Mouse (Mus musculus): Measurements from ENCODE around the gene Ptprt.

DNA sequence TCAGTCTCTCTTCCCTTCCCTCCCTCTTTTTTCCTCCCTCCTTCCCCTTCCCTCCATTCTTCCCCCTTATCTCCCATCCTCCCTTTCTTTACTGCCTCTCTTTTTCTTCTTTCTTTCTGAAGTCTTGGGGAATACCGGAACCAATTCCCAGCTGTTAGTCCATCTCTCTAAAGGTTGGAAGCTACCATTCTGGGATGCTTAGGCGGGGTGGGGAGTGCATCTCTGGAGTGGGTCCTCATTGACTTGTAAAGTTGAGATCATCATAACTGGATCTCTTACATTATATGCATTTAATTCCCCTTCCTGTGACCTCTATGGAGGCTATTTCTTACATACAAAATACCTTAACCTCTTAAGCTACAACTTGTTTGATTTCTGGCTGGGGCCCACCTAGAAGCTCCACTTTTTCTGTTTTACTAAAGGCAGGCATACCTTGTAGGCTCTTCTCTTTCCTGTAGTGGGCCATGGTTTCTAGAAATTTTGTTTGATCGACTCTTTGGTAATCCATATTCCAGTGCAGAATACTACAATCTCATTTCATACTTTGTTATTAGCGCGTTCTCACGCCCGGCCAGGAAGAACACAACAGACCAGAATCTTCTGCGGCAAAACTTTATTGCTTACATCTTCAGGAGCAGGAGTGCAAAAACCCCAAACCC is 1149.7 kb downstream of the Ptprt start:
- TF ChIP-seq CTCF (IDR thresholded peaks at IDR 0.05; ENCODE audit: low read depth, low read length) = no peak
- TF ChIP-seq POLR2A (IDR thresholded peaks at IDR 0.05; ENCODE audit: extremely low read depth, insufficient read depth, low read length) = no peak
